Mouse (Mus musculus): ENCODE measurements around the gene Xylt1.

DNA sequence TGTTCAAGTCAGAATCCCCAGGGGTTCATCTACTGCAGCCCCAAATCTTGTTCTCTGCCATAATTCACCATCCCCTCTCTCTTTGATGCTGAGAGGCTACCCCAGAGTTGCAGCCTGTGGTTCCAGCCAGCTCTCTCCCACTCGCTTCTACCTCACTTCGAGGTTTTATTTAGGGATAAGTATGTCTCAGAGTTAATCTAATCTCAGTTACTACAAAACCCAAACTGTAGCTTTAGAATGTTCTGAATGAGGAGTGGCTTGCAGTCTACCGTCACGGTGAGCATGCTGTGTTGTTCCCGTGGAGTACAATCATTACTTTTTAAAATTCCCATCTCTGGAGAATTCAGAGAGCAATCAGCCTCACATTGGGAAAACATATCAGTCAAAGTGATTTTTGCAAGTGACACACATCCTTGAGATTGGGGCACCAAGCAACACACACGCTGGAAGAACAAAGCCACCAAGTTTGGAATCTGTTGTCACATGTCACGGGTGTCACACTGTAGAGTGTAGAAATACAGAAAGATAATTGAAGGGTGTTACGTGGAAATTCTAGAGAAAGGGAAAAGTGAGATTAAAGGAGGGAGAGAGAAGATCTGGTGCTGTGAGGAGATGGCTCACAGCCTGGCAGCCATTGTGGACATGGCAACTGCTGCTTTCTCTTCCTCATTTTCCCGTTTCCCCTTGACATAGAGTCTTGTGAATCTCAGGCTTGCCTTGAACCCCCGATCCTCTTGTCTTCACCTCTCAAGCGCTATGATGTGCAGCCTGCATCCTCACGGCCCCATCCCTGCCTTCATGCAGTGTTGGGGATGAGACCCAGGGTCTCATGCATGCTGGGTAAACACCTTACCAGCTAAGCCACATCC lies 149.2 kb downstream of the Xylt1 start:
- TF ChIP-seq CTCF (IDR thresholded peaks at IDR 0.05; ENCODE audit: low read depth, low read length), result no peak
- TF ChIP-seq POLR2A (IDR thresholded peaks at IDR 0.05; ENCODE audit: borderline replicate concordance, low read depth, low read length), result no peak

Measured in bone marrow macrophage, adult 2 months (primary cell).